Mouse (Mus musculus): ENCODE measurements around the gene Stum. TPM values are rescaled to one million over a fixed set of nuclear protein-coding genes. Genes with fewer than 3 reads are reported as not detected.

The Stum gene
- polyA plus RNA-seq, 1 experiment = 0.69 TPM

DNA sequence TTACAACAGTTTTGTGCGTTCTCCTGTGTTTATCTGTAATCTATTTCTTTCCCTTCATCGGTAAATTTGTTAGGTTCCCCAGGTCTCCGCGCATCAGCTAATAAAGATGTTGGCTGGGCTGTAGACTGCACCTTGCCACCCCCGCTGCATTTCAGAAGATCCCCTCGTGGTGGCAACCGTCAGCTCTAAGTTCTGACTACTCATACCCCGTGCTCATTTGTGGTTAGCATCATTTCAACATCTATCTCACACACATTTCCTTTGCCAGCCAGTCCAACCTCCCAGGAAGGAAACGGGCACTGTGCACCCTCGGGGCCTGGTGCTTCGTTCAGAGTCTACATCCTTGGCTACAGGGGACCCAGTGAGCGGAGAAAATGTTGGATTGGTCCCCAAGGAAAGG, 51.5 kb downstream of the Stum start:
- Histone ChIP-seq H3K4me3 (ENCODE audit: insufficient read depth, low read depth, low read length) (no peak overlapping the region), H3K27ac (ENCODE audit: insufficient read depth, low read depth, low read length) (no peak overlapping the region), H3K4me1 (ENCODE audit: control insufficient read depth, insufficient read depth, low read length) (no peaks in the 10 kb centered on the region), H3K27me3 (replicated peaks; ENCODE audit: control insufficient read depth, insufficient read depth, low read length) (no peaks in the 10 kb centered on the region), H3K36me3 (ENCODE audit: control insufficient read depth, insufficient read depth, low read length) (no peaks in the 10 kb centered on the region)
- 64% methylated on average over 12 of the region's 12 CpGs for WGBS
- DNase-seq = no peak
- TF ChIP-seq POLR2A (IDR thresholded peaks at IDR 0.05; ENCODE audit: low read depth, low read length) (no peak), CTCF (conservative IDR thresholded peaks at IDR 0.05; ENCODE audit: insufficient read depth, insufficient read length, low read depth, low read length) (no peak)

DNA sequence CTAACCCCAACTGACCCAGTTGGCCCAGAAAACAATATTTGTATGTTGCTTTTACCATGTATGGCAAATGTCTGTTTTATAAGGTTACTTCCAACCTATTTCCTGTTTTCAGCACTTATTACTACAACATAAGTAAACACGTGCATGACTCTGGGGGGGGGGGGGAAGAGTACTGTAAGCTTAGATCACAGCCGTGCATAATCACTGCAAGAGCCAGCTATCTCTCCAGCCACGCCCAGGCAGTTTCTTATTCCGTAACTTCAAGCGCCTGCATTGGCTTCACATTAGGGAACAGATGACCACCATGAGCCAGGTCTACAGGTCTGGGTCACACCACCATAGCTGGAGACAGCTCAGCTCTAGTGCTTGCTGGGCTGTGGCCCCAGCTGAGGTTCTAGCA, 53.5 kb downstream of the Stum start:
- no peak for TF ChIP-seq POLR2A (IDR thresholded peaks at IDR 0.05; ENCODE audit: low read depth, low read length)
- TF ChIP-seq CTCF (conservative IDR thresholded peaks at IDR 0.05; ENCODE audit: insufficient read depth, insufficient read length, low read depth, low read length) = no peak
- Histone ChIP-seq H3K36me3 (ENCODE audit: control insufficient read depth, insufficient read depth, low read length) (no peaks in the 10 kb centered on the region), H3K4me3 (ENCODE audit: insufficient read depth, low read depth, low read length) (no peak overlapping the region), H3K4me1 (ENCODE audit: control insufficient read depth, insufficient read depth, low read length) (no peaks in the 10 kb centered on the region), H3K27ac (ENCODE audit: insufficient read depth, low read depth, low read length) (no peak overlapping the region), H3K27me3 (replicated peaks; ENCODE audit: control insufficient read depth, insufficient read depth, low read length) (no peaks in the 10 kb centered on the region)
- no peak for DNase-seq
- WGBS = 75% methylated on average over 5 of the region's 5 CpGs

DNA sequence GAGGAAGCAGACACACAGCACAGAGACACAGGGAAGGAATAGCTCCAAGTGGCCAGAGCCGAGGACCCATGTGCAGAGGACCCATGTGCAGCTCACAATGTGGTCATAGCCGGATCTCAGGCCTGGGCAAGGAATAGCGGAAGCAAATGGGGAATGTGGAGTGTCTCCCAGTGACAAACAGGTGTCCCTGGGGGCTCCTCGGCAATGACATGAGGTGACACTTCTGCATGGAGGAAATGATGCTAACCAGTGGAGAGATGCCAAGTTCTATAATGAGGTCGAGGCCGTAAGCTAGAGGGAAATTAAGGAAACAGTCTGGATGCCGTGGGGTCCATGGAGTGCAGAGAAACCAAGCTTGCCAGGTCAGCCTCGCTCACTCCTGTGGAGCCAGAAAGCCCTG, 54.4 kb downstream of the Stum start:
- Histone ChIP-seq H3K4me1 (ENCODE audit: control insufficient read depth, insufficient read depth, low read length) (no peaks in the 10 kb centered on the region), H3K4me3 (ENCODE audit: insufficient read depth, low read depth, low read length) (no peak overlapping the region), H3K27me3 (replicated peaks; ENCODE audit: control insufficient read depth, insufficient read depth, low read length) (no peaks in the 10 kb centered on the region), H3K27ac (ENCODE audit: insufficient read depth, low read depth, low read length) (no peak overlapping the region), H3K36me3 (ENCODE audit: control insufficient read depth, insufficient read depth, low read length) (no peaks in the 10 kb centered on the region)
- no peak for DNase-seq
- 70% methylated on average over 8 of the region's 8 CpGs for WGBS
- TF ChIP-seq POLR2A (IDR thresholded peaks at IDR 0.05; ENCODE audit: low read depth, low read length) = no peak
- TF ChIP-seq CTCF (conservative IDR thresholded peaks at IDR 0.05; ENCODE audit: insufficient read depth, insufficient read length, low read depth, low read length) = no peak

DNA sequence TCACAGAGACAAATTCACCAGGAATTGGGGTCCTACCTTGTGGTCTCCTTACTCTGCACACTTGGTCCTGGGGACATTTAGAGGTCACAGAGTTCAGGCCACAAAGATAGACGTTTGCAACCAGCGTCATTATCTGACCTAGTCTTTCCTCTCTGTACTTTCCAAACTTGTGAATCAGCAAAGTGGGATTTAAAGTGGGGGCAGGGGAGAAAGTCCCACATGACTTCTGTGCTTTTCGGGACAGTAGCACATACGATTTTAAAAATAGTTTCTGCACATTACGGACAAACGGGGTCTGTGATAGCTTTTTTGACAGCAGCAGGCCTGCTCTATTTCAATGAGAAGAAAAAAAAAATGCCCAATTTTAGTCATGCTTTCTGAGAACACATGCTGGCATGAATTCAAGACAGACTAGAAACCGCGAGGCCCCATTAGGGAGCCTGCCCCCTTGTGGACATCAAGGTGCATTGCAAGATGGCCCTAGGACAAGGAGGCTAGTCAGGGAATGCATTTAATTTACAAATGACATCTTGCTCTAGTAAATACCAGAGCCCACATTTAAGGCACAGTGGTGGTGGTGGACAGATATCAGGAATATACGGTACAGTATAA, 55.1 kb downstream of the Stum start:
- no peaks in the 10 kb centered on the region for H3K36me3 ChIP-seq (ENCODE audit: control insufficient read depth, insufficient read depth, low read length)
- TF ChIP-seq POLR2A (IDR thresholded peaks at IDR 0.05; ENCODE audit: low read depth, low read length) (no peak), CTCF (conservative IDR thresholded peaks at IDR 0.05; ENCODE audit: insufficient read depth, insufficient read length, low read depth, low read length) (peak; percentile 93)
- H3K27ac ChIP-seq (ENCODE audit: insufficient read depth, low read depth, low read length) = no peak overlapping the region
- no peak overlapping the region for H3K4me3 ChIP-seq (ENCODE audit: insufficient read depth, low read depth, low read length)
- peak; percentile 77 for DNase-seq
- H3K4me1 ChIP-seq (ENCODE audit: control insufficient read depth, insufficient read depth, low read length) = no peaks in the 10 kb centered on the region
- no peaks in the 10 kb centered on the region for H3K27me3 ChIP-seq (replicated peaks; ENCODE audit: control insufficient read depth, insufficient read depth, low read length)
- WGBS = 21% methylated on average over 9 of the region's 9 CpGs

DNA sequence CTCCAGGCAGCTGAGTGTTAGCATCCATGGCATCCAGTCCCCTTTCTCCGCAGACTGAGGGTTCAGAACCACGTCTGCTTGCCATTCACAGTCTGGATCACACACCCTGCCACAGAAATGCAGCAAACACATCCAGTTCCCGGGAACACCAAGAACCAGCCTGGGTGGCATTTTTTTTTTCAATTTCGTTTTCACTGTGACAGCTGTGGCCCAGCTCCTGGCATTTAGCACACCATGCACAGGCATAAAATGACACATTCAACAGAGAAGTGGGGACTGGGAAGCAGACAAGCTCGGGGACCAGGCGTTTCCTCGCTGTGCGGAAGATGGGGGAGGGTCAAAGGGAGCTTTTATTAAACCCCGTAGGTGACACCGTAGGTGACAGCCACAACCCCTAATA, 55.6 kb downstream of the Stum start:
- Histone ChIP-seq H3K4me3 (ENCODE audit: insufficient read depth, low read depth, low read length) (no peak overlapping the region), H3K36me3 (ENCODE audit: control insufficient read depth, insufficient read depth, low read length) (no peaks in the 10 kb centered on the region), H3K4me1 (ENCODE audit: control insufficient read depth, insufficient read depth, low read length) (no peaks in the 10 kb centered on the region), H3K27ac (ENCODE audit: insufficient read depth, low read depth, low read length) (no peak overlapping the region), H3K27me3 (replicated peaks; ENCODE audit: control insufficient read depth, insufficient read depth, low read length) (no peaks in the 10 kb centered on the region)
- TF ChIP-seq POLR2A (IDR thresholded peaks at IDR 0.05; ENCODE audit: low read depth, low read length) = no peak
- TF ChIP-seq CTCF (conservative IDR thresholded peaks at IDR 0.05; ENCODE audit: insufficient read depth, insufficient read length, low read depth, low read length) = no peak
- no peak for DNase-seq
- 54% methylated on average over 10 of the region's 10 CpGs for WGBS

DNA sequence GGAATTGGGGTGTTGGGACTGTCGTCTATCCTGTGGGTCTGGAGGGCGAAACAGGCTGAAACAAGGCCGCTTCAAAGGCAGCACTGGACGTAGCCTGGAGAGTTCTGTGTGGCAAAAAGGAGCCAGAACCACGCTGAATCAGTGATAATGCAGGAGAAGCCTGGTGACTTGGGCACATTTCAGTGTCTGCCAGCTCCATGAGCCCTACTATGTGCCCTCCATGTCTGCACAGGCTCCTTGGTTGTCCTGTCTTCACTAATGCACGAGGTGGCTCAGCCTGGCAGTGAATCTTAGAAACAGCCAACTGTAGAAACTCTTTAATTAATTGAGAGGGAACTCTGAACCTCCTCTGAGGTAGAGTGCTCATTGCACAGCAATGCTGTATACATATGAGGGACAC, 56.9 kb downstream of the Stum start:
- Histone ChIP-seq H3K36me3 (ENCODE audit: control insufficient read depth, insufficient read depth, low read length) (no peaks in the 10 kb centered on the region), H3K4me3 (ENCODE audit: insufficient read depth, low read depth, low read length) (no peak overlapping the region), H3K27ac (ENCODE audit: insufficient read depth, low read depth, low read length) (no peak overlapping the region), H3K4me1 (ENCODE audit: control insufficient read depth, insufficient read depth, low read length) (no peaks in the 10 kb centered on the region), H3K27me3 (replicated peaks; ENCODE audit: control insufficient read depth, insufficient read depth, low read length) (no peaks in the 10 kb centered on the region)
- no peak for TF ChIP-seq CTCF (conservative IDR thresholded peaks at IDR 0.05; ENCODE audit: insufficient read depth, insufficient read length, low read depth, low read length)
- TF ChIP-seq POLR2A (IDR thresholded peaks at IDR 0.05; ENCODE audit: low read depth, low read length) = no peak
- no peak for DNase-seq
- WGBS = 88% methylated on average over 6 of the region's 6 CpGs

DNA sequence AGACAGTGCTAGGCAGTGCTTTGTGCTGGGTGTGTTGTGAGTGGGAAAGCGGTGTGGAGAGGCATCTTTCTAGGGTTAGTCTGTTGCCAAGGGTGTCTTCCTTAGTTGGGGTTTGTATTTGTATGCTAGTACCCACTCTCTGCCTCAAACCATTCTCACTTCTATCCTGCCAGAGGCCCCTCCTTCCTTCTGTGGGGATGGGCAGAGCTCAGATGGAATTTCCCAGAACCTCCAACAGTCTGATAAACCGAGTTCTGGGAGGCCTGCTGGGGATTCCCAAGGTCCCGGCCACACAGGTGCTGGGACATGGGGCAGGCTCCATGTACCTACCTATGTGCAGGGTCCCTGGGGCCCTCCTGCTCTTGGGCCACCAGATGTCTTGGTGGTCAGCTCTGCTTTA, 59.4 kb downstream of the Stum start:
- WGBS = 86% methylated on average over 3 of the region's 3 CpGs
- no peak overlapping the region for H3K27ac ChIP-seq (ENCODE audit: insufficient read depth, low read depth, low read length)
- DNase-seq = no peak
- TF ChIP-seq CTCF (conservative IDR thresholded peaks at IDR 0.05; ENCODE audit: insufficient read depth, insufficient read length, low read depth, low read length) (no peak), POLR2A (IDR thresholded peaks at IDR 0.05; ENCODE audit: low read depth, low read length) (no peak)
- H3K4me1 ChIP-seq (ENCODE audit: control insufficient read depth, insufficient read depth, low read length) = no peaks in the 10 kb centered on the region
- no peak overlapping the region for H3K4me3 ChIP-seq (ENCODE audit: insufficient read depth, low read depth, low read length)
- no peaks in the 10 kb centered on the region for H3K27me3 ChIP-seq (replicated peaks; ENCODE audit: control insufficient read depth, insufficient read depth, low read length)
- no peaks in the 10 kb centered on the region for H3K36me3 ChIP-seq (ENCODE audit: control insufficient read depth, insufficient read depth, low read length)

Data from kidney, adult 2 months (tissue).